In genomic region chr10:117637745-117638577, GRCm38 (mm10) we compare ENCODE assay signal across 30 mouse cellular contexts.
"Had no signal": no experiment of that assay in that cellular context is flagged by ENCODE, and none has a peak within 500 bp of the region (broad histone marks: within the 10 kb centered on the region; RNA-seq: fewer than 3 reads in every experiment).

No protein-coding gene starts in this region.

- H3K9ac ChIP-seq: heart, embryonic 12.5 days; heart, embryonic 13.5 days; heart, embryonic 15.5 days; hindbrain, embryonic 12.5 days; hindbrain, embryonic 13.5 days; hindbrain, embryonic 14.5 days; hindbrain, embryonic 15.5 days; intestine, embryonic 15.5 days; kidney, embryonic 15.5 days had no signal

- DNase-seq: heart, postnatal 14 days; heart, postnatal 36 days; heart, postnatal 4 days; kidney, adult 11 months; kidney, adult 18-20 months; kidney, adult 2 months; kidney, adult 8-10 months; kidney, adult 9 months; kidney, postnatal 14 days; layer of hippocampus, adult 9-11 months; layer of hippocampus, postnatal 36 days had no signal

- H3K4me1 ChIP-seq: hindbrain, embryonic 12.5 days; hindbrain, embryonic 13.5 days; hindbrain, embryonic 15.5 days had no signal

- H3K27ac ChIP-seq: heart, embryonic 13.5 days; heart, embryonic 15.5 days; hindbrain, embryonic 10.5 days; hindbrain, embryonic 12.5 days; hindbrain, embryonic 13.5 days; hindbrain, embryonic 14.5 days; hindbrain, embryonic 15.5 days; hindbrain, postnatal 0 days; intestine, embryonic 15.5 days; kidney, embryonic 15.5 days; kidney, postnatal 0 days; layer of hippocampus, adult 2 months; left cerebral cortex, adult 2 months had no signal

- H3K36me3 ChIP-seq: heart, embryonic 12.5 days; heart, embryonic 13.5 days; heart, embryonic 15.5 days; hindbrain, embryonic 10.5 days; hindbrain, embryonic 12.5 days; hindbrain, embryonic 13.5 days; hindbrain, embryonic 15.5 days; intestine, embryonic 15.5 days; kidney, embryonic 15.5 days had no signal

- H3K27me3 ChIP-seq: heart, embryonic 12.5 days; heart, embryonic 13.5 days; hindbrain, embryonic 12.5 days; intestine, embryonic 15.5 days; kidney, embryonic 15.5 days had no signal

- ATAC-seq: hindbrain, embryonic 16.5 days; hindbrain, postnatal 0 days; inflammation-experienced regulatory T-cells, adult 6 months; intestine, embryonic 15.5 days; intestine, embryonic 16.5 days; intestine, postnatal 0 days had no signal

- H3K4me2 ChIP-seq: heart, embryonic 11.5 days; heart, embryonic 12.5 days; heart, embryonic 13.5 days; heart, embryonic 15.5 days; hindbrain, embryonic 12.5 days; hindbrain, embryonic 13.5 days; hindbrain, embryonic 14.5 days; hindbrain, embryonic 15.5 days; intestine, embryonic 15.5 days; kidney, embryonic 15.5 days had no signal

- H3K4me3 ChIP-seq: heart, embryonic 12.5 days; heart, embryonic 13.5 days; heart, embryonic 15.5 days; hindbrain, embryonic 10.5 days; hindbrain, embryonic 12.5 days; hindbrain, embryonic 13.5 days; hindbrain, embryonic 15.5 days; intestine, embryonic 15.5 days; kidney, embryonic 15.5 days; layer of hippocampus, adult 2 months; left cerebral cortex, adult 2 months had no signal

- H3K9me3 ChIP-seq: heart, embryonic 12.5 days; heart, embryonic 13.5 days; heart, embryonic 15.5 days; hindbrain, embryonic 10.5 days; hindbrain, embryonic 12.5 days; hindbrain, embryonic 13.5 days; hindbrain, embryonic 15.5 days; intestine, embryonic 15.5 days; kidney, embryonic 15.5 days had no signal
